Mouse (Mus musculus) neural tube, embryonic 15.5 days (tissue): ENCODE data around the gene 5031410I06Rik. TPM values are rescaled to one million over a fixed set of nuclear protein-coding genes. Genes with fewer than 3 reads are reported as not detected.
"Not testable (repeated sequence)": the region's sequence is repeated elsewhere in the genome, so short reads cannot be mapped to it uniquely, and the experiment has no call there.

ENCODE experiments used
- ATAC-seq: fragments of 200-750 bp; cut with Nextera tagmentation; 2 replicates; pipeline ENCODE4 v1.8.0; 2017; ENCODE audit warnings: mild to moderate bottlenecking, moderate TSS enrichment, moderate library complexity; ENCODE audit not compliant: low FRiP score
- H3K27ac ChIP-seq: fragments of 300-500 bp; sonication (generic); replicated peaks from 2 replicates; pipeline ENCODE4 v1.5.1; 2015; ENCODE audit warnings: mild to moderate bottlenecking, inconsistent platforms
- H3K27me3 ChIP-seq: fragments of 300-500 bp; sonication (generic); replicated peaks from 2 replicates; pipeline ENCODE4 v1.6.1; 2015; ENCODE audit warnings: inconsistent platforms
- H3K36me3 ChIP-seq: fragments of 300-500 bp; sonication (generic); 2 replicates; pipeline ENCODE4 v1.6.1; 2015; ENCODE audit warnings: inconsistent platforms
- H3K4me1 ChIP-seq: fragments of 300-500 bp; sonication (generic); 2 replicates; pipeline ENCODE4 v1.6.1; 2015; ENCODE audit warnings: inconsistent platforms
- H3K4me2 ChIP-seq: fragments of 300-500 bp; sonication (generic); 2 replicates; pipeline ENCODE4 v1.6.1; 2015; ENCODE audit warnings: inconsistent platforms, mild to moderate bottlenecking, moderate library complexity
- H3K4me3 ChIP-seq: fragments of 300-500 bp; sonication (generic); replicated peaks from 2 replicates; pipeline ENCODE4 v1.5.1; 2015; ENCODE audit warnings: mild to moderate bottlenecking, inconsistent platforms
- H3K9ac ChIP-seq: fragments of 300-500 bp; sonication (generic); replicated peaks from 2 replicates; pipeline ENCODE4 v1.6.1; 2015; ENCODE audit warnings: mild to moderate bottlenecking, inconsistent platforms
- H3K9me3 ChIP-seq: fragments of 300-500 bp; sonication (generic); replicated peaks from 2 replicates; pipeline ENCODE4 v1.6.1; 2016; ENCODE audit warnings: inconsistent platforms
- WGBS: fragments of 180-500 bp; shearing (Covaris S2); methylation state at CpG from one replicate; pipeline ENCODE4 v1.1.7; 2015; ENCODE audit warnings: mixed read lengths; 5-methylcytosine and 5-hydroxymethylcytosine counted together
- polyA plus RNA-seq: library from polyadenylated mRNA; unstranded; fragments of >200 nt; fragmentation: Nextera tagmentation; extraction: Ambion mirVana; gene quantifications from 2 replicates; pipeline ENCODE4 v1.2.1, GENCODE M21; 2015

5031410I06Rik gene
- polyA plus RNA-seq = 0.24 and 0.28 TPM in 2 replicates

GRCm38 (mm10) chr5:26105262-26105661, at the start of gene 5031410I06Rik:
Gene 5031410I06Rik, minus strand, starts transcription at chr5:26105362.
- ATAC-seq = not testable (repeated sequence)

GRCm38 (mm10) chr5:26142891-26143290, 37.7 kb upstream of the 5031410I06Rik start:
- Histone ChIP-seq H3K4me2 (no peak overlapping the region), H3K9ac (no peak overlapping the region), H3K36me3 (no peaks in the 10 kb centered on the region), H3K4me1 (peaks cover 11% of the 10 kb centered on the region), H3K27me3 (no peaks in the 10 kb centered on the region), H3K27ac (no peak overlapping the region), H3K9me3 (no peaks in the 10 kb centered on the region), H3K4me3 (no peak overlapping the region)
- 30% methylated on average over 6 of the region's 6 CpGs for WGBS
- ATAC-seq = peak; percentile 84

More at GRCm38 (mm10) chr5:26105262-26105661, at the start of gene 5031410I06Rik:
- not testable (repeated sequence) for H3K4me1 ChIP-seq, H3K9ac ChIP-seq, H3K4me2 ChIP-seq, H3K9me3 ChIP-seq, H3K27me3 ChIP-seq, H3K27ac ChIP-seq, H3K4me3 ChIP-seq, H3K36me3 ChIP-seq
- WGBS = no CpG with 5 or more reads among the region's 3 CpGs

- not testable (repeated sequence) for H3K27me3 ChIP-seq, ATAC-seq
These were observed 16.2 kb upstream of the 5031410I06Rik start, which contains the start of gene Gm10220 for GRCm38 (mm10) chr5:26121321-26121720. Gene Gm10220, minus strand, starts transcription at chr5:26121421.

GRCm38 (mm10) chr5:26089191-26089590, 16.0 kb downstream of the 5031410I06Rik start, which contains the start of gene Gm10471:
Gene Gm10471, minus strand, starts transcription at chr5:26089291.
- H3K4me2 ChIP-seq, H3K9ac ChIP-seq, H3K27ac ChIP-seq, H3K27me3 ChIP-seq, ATAC-seq, H3K36me3 ChIP-seq, H3K9me3 ChIP-seq, H3K4me3 ChIP-seq, H3K4me1 ChIP-seq: not testable (repeated sequence)
- 69% methylated on average over 1 of the region's 1 CpGs for WGBS

More at GRCm38 (mm10) chr5:26121321-26121720, 16.2 kb upstream of the 5031410I06Rik start, which contains the start of gene Gm10220:
- not testable (repeated sequence) for H3K9me3 ChIP-seq, H3K4me1 ChIP-seq, H3K27ac ChIP-seq, H3K9ac ChIP-seq, H3K4me2 ChIP-seq, H3K36me3 ChIP-seq, H3K4me3 ChIP-seq
- no CpG with 5 or more reads among the region's 3 CpGs for WGBS

GRCm38 (mm10) chr5:26079023-26079422, 26.1 kb downstream of the 5031410I06Rik start:
- not testable (repeated sequence) for H3K27me3 ChIP-seq, H3K4me2 ChIP-seq, H3K27ac ChIP-seq, H3K4me3 ChIP-seq, H3K36me3 ChIP-seq, ATAC-seq, H3K9me3 ChIP-seq, H3K4me1 ChIP-seq, H3K9ac ChIP-seq

- H3K4me1 ChIP-seq = no peaks in the 10 kb centered on the region
- no peak overlapping the region for H3K4me3 ChIP-seq
- H3K9me3 ChIP-seq = 0 out of 2 replicates have a peak, but pooled peaks cover 6% of the 10 kb centered on the region
- H3K4me2 ChIP-seq = no peak overlapping the region
- H3K27ac ChIP-seq = no peak overlapping the region
- H3K9ac ChIP-seq = no peak overlapping the region
- WGBS = 91% methylated on average over 24 of the region's 24 CpGs
- no peak for ATAC-seq
- no peaks in the 10 kb centered on the region for H3K36me3 ChIP-seq
- no peaks in the 10 kb centered on the region for H3K27me3 ChIP-seq
These were observed 34.4 kb downstream of the 5031410I06Rik start for GRCm38 (mm10) chr5:26070716-26071115.

GRCm38 (mm10) chr5:26058481-26058880, 46.7 kb downstream of the 5031410I06Rik start, which contains the start of gene Gm7347:
Gene Gm7347, minus strand, starts transcription at chr5:26058581.
- WGBS = no CpG with 5 or more reads among the region's 2 CpGs
- H3K9me3 ChIP-seq, ATAC-seq, H3K4me3 ChIP-seq, H3K27ac ChIP-seq, H3K27me3 ChIP-seq, H3K9ac ChIP-seq, H3K4me2 ChIP-seq, H3K4me1 ChIP-seq, H3K36me3 ChIP-seq: not testable (repeated sequence)

Other genes with a start within 250 kb of the 5031410I06Rik start
- gene Gm21663, start 163.0 kb downstream of the 5031410I06Rik start, polyA plus RNA-seq = 0.10 and 0.17 TPM in 2 replicates
- gene Gm21671, start 150.9 kb downstream of the 5031410I06Rik start, polyA plus RNA-seq = 0.23 TPM in 1 of 2 replicates, not detected in the other
- 0.26 and 0.42 TPM in 2 replicates for gene Gm21680, start 132.7 kb downstream of the 5031410I06Rik start, polyA plus RNA-seq
- gene Gm21698, start 116.7 kb downstream of the 5031410I06Rik start, polyA plus RNA-seq = 0.08 and 0.22 TPM in 2 replicates
- gene Gm1979, start 100.6 kb downstream of the 5031410I06Rik start, polyA plus RNA-seq = 0.40 and 0.57 TPM in 2 replicates
- gene Gm5862, start 82.4 kb downstream of the 5031410I06Rik start, polyA plus RNA-seq = 0.13 and 0.18 TPM in 2 replicates
- gene Speer4a, start 65.8 kb downstream of the 5031410I06Rik start, polyA plus RNA-seq = 0.22 and 0.27 TPM in 2 replicates
- gene Gm7347, start 46.8 kb downstream of the 5031410I06Rik start, polyA plus RNA-seq = 0.22 and 0.26 TPM in 2 replicates
- 0.14 TPM in 1 of 2 replicates, not detected in the other for gene Gm10471, start 16.1 kb downstream of the 5031410I06Rik start, polyA plus RNA-seq
- gene Gm10220, start 16.1 kb upstream of the 5031410I06Rik start, polyA plus RNA-seq = 0.18 and 0.19 TPM in 2 replicates
- gene Gm7361, start 152.3 kb upstream of the 5031410I06Rik start, polyA plus RNA-seq = 0.46 and 0.51 TPM in 2 replicates